Mouse (Mus musculus): ENCODE measurements around the gene Lmna.

The Lmna gene

DNA sequence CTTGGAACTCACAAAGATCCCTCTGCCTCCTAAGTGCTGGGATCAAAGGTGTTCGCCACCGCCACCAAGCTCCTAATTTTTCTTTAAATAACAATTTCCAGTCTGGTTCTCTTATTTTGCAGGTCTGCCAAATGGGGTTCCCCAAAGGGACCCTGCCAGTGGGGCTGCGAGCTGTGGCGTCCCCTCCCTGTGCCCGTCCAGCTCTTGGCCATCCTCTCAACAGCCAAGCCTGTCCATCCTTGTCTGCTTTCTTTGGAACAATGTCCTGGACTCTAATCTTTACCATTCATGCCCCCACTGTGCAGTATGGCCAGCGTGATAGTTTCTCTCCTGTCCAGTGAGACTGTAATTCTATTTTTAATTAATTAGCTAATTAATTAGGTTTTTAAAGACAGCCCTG is 11.4 kb upstream of the Lmna start:
- no peak for DNase-seq (ENCODE audit: low spot score in 2 of 2)

DNA sequence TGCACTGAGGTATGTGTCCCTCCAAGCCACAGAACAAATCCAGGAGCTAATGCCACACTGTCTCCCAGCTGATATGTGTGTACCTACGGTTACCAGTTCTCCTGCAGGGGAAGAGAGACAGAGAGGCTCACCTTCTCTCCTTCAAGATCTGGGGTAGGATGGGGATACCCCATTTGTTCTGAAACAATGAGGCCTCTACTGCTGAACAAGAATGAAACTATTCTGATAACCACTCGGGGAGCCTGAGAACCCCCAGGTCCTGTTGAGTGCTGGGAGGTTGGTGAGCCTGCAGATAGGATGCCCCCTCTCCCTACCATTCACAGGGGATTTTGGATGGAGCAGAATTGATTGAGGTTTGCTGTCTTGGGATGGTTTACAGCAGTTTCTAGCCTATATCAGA is 10.3 kb upstream of the Lmna start:
- DNase-seq (ENCODE audit: low spot score in 2 of 2) = no peak

DNA sequence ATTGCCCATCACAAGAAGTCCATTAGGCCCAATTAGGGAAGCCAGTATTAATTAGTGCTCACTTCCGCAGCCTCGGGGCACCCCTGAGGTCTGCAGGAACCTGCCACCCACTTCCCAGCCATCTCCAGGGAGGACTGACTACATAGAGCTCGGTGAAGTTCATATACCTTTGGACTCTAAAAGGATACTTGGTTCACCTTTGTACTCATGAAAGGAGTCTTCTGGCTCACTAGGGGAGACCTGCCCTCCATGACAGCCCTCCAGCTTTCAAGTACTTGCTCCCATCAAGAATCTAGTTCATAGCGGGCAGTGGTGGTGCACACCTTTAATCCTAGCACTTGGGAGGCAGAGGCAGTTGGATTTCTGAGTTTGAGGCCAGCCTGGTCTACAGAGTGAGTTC is 8.7 kb upstream of the Lmna start:
- DNase-seq (ENCODE audit: low spot score in 2 of 2) = no peak

DNA sequence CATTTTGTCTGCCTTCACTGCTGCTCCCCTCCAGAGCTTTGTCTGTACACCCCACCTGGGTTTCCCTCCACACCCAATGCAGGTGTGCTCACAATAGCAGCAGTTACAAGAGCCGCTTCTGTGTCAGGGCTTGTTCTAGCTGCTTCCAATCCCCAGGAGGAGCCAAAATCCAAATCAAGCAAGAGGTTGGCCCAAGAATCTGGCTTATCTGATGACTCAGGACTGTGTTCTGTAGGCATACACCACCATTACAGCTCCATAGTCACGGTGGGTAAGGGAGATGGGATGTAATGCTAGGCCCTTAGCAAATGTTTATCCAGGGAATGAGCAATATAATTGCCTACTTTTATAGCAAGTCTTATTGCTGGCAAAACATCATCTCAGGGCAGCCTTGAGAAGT is 6.7 kb upstream of the Lmna start:
- DNase-seq (ENCODE audit: low spot score in 2 of 2) = no peak

DNA sequence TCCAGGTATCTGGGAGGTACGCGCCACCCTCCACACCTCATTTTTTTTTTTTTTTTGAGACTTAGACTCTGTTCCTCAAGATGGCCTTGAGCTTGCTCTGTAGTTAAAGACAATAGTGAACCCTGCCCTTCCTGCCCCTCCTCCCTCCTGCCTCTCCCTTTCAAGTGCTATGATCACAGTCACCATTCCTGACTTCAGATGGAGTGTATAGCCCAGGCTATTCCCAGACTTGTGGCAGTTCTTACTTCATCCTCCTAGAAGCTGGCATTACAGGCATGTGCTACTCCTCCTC is 5.3 kb upstream of the Lmna start:
- DNase-seq (ENCODE audit: low spot score in 2 of 2) = no peak

DNA sequence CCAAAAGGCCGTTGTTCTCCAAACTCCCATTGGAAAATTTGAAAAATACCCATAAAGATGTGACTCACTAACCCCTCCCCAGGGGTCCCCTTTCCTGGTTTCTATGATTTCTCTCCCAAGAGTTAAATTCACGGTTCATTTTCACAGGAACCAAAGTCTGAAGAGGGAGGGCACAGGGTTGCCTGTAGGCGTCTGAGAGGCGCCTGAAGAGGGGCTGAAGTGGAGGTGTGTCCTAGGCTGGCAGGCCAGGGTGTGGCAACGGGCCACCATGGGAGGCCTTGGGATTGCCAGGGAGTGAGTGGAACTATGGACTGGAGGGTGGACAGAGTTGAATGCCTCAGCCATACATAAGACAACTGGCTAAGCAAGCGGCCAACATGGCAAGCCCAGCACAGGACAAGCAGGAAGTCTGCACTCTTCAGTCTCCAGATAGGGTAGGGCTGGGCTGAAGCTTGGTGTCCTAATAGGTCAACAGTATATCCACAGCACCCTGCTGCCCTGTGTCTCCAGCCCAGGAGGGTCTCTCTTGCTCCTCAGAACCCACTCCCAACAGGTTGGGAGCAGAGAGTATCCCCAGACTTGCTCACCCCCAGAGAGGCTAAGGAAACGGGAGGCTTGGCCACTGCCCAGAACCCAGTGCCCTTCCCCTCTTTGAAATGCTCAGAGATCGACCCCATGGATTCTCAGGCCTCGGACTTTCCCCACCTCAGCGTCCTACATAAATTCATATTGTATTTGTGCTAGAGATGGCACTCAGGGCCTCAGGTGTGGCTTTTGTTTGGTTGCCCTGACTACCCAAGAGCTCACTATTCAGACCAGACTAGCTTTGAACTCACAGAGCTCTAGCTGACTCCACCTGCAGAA is 4.7 kb upstream of the Lmna start:
- DNase-seq (ENCODE audit: low spot score in 2 of 2) = no peak

DNA sequence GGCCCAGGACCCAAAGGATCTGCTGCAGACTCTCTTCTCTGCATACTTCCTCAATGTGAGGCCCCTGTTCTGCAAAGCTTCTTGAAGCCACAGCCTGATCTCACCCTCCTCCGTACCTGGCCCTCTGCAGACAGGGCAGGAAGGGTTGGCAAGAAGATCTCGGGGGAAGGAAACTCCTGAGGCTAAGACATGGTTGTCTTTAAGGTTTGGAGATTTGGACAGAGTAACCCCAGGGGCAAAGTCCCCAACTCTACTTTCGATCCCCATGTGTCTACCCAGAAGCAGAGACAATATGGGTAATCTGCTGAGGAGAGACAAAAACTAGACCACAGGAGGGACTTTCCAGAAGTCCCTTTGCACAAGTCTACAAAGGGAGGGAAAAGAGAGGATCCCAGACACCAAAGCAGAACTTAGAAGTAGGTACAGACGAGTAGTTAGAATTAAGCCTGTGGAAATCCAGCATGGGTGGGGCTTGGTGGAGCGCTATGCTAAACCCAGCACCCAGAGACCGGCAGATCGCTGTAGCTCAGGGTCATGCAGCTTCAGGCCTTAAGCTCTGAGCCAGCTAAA is 3.9 kb upstream of the Lmna start:
- DNase-seq (ENCODE audit: low spot score in 2 of 2) = no peak

DNA sequence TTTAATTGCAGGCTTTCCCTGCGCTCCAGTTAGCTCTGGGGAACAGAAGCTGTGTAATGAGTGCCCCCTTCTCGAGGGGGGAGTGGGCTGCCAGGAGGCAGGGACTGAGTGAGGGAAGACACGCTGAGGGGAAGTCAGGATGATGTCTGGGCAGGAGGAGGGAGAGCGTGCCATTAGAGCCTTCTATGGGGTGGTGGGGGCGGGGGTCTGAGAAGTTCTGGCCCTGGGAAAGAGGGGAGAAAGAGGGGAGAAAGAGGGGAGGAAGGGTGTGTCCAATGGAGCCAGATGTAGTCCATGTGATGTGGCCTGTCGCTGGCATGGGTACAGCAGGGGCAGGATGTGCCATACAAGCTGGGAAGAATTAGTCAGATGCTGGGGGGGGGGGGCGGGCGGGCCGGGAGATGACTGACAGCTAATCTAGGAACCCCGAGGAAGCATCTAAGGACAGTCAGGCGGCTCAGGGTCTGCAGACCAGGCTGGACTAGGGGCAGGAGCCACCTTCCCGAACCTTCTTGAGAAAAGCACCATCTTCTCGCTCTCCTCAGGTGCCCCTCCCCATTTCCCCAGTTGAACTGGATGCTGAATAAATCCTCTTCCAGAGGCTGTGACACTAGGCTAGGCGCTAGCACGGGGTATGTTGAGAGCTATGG is 3.3 kb upstream of the Lmna start:
- no peak for DNase-seq (ENCODE audit: low spot score in 2 of 2)

DNA sequence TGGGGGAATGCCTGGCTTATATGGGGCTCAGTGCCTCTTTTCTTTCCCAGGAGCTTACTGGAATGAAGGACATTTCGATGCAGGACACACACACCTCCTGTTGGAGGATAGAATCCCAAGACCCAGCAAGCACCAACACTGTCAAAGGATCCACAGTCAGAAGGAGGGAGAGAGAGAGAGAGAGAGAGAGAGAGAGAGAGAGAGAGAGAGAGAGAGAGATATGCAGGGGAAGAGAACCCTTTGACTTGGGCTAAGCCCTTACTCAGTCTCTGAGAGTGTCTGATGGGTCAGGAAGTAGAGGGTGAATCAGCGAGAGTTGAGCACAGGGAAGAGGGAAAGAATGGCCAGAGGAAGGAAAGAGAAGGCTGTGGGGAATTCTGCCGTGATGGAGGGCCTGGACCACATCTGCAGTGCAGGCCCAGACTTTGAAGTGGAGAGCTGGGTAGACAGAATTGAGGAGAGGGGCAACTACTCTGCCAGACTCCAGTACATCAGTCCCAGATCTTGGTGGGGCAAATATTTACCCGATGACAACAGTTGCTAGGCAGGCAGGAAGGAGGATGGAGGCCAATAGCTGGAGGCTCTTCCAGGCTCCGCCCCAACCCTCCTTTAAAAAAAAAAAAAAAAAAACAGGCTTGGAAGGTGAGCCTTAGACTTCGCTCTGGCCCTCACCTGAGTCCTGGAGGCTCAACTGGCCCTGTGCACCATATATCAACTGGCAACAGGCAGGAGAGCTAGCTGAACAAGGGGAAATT is 2.6 kb upstream of the Lmna start:
- DNase-seq (ENCODE audit: low spot score in 2 of 2) = no peak

DNA sequence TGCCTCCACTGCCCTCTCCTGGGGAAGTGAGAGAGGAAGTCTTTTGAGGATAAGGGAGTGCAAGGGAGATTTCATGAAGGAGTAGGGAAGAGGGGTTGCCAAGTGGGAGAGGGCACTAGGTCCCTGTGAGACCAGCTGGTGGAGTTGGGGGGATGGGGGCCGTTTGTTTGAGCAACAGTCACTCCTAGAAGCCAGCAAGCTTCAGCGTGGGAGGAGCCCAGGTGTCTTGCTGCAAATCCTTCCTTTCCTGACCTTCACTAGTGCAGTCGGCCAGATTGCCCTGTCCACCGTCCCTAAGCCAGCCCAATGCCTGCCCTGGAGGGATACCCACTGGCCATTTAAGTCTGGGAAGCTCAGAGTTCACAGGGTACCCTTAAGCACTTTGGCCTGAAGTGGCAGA is 1.8 kb upstream of the Lmna start:
- no peak for DNase-seq (ENCODE audit: low spot score in 2 of 2)

DNA sequence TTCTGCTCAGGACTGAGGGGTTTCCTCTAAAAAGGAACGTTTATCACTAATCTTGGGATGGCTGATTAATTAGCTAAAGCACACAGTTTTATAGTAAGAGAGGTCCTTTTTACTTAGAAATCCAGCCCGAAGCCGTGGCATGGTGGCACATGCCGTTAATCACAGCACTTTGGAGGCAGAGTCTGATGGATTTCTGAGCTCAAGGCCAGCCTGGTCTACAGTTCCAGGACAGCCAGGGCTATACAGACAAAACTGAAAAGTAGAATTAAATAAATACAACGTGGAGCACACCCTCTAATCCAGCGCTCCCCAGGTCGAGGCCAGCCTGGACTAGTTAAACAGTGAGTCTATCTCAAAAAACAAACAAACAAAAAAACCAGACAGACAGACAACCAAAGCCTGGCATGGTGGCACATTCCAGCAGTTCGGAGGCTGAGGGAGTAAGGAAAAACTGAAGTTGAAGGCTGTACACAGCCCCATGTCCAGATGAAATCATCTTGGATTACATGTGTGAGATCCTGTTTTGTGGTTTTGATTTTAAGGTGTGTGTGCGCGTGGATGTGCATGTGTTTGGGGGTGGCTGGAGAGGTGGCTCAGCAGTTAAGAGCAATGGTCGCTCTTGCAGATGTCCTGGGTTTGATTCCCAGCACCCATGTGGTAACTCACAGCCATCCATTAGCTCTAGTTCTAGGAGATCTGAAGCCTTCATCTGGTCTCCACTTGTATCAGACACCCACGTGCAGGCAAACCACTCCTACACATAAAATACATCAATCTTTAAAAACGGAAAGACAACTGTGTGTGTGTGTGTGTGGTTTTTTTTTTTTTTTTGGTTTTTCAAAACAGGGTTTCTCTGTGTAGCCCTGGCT is 899 bp upstream of the Lmna start:
- DNase-seq (ENCODE audit: low spot score in 2 of 2) = no peak

DNA sequence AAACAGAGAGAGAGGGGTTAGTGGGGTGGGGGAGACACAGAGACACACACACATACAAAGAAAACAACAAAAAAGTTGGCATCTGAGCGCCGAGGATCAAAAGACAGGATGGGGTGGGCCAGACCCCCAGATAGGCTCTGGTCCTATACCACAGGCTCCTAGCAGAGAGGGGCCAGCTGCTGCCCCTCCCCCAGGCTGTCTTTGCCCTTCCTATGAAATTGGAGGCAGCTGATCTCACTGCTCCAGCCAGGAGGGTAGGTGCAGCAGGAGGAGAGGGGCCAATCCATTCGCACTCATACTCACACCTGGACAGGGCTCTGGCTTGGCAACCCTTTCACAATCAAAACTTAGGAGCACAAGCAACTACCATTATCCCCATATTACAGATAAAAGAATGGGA is 506 bp downstream of the Lmna start:
- DNase-seq (ENCODE audit: low spot score in 2 of 2) = no peak

DNA sequence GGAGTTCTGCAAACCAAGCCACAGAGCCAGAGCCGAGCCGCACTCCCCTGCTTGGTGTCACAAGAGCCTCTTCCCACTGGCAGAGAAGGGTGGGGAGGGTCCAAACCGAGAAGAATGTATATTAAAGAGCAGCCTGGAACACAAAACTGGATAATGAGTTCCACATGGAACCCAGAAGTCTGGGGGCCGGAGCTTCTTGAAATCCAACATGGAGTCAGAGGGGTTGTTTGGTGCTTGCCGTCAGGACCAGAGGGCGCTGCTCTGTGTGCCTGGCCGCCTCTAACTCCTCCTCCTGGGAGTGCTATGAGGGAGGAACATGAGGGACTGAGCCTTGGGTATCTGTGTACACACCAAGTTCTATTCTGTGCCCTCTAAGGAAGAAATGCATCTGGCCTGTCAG is 4.0 kb downstream of the Lmna start:
- no peak for DNase-seq (ENCODE audit: low spot score in 2 of 2)

DNA sequence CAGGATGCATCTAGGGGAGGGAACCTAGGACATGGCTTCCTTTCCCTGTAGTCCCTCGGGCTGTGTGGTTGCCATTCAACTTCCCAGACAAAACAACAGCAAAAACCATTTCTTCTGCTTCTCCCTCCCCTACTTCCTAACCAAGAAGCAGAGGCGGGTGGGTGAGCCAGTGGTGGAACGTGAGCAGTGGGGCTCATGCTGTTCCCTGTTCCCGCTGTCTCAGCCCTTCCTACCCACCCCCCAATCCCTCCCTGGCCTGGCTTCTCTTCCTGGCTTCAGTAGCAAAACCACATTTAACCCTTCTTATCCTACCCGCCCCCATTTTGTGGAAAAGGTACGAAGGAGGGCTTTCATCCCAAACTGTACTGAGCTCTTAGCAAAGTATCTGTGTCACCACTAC is 4.7 kb downstream of the Lmna start:
- DNase-seq (ENCODE audit: low spot score in 2 of 2) = no peak

DNA sequence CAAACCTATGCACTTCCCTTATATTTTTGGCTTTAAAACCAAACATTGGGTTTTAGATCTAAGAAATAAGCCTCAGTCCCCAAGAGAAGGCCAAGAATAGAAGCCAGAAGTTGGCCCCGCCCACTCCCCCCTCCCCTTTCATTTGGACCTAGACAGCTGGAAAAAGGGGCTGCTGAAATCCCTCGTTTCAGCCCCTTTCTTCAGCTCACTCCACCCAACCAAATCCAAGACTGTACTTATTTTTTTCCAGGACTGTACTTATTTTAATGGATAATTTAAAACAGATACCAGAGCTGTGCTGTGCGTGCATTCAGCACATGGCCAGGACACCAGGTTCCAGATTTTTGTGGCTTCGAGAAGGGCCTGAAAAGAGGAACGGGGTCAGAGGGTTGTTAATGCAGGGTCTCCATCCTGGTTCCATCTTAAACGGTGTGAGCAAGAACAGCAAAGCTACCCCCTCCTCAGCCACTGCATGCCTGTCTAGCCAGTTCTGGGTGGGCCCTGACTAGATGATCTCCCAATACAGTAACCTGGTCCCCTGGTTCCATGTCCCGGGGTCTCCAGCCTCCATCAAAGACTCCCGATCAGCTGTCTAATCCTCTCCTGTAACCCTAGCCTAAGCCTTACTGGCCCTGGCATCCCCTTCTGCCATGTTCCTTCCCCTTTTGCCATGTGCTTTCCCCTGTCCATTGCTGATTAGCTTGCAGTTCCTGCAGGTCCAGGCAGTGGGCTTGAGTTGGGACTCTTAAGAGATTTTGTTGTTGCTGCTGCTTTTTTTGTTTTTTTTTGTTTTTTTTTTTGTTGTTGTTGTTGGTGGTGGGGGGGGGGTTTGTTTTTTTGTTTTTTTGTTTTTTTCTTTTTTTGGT is 5.6 kb downstream of the Lmna start:
- DNase-seq (ENCODE audit: low spot score in 2 of 2) = no peak

DNA sequence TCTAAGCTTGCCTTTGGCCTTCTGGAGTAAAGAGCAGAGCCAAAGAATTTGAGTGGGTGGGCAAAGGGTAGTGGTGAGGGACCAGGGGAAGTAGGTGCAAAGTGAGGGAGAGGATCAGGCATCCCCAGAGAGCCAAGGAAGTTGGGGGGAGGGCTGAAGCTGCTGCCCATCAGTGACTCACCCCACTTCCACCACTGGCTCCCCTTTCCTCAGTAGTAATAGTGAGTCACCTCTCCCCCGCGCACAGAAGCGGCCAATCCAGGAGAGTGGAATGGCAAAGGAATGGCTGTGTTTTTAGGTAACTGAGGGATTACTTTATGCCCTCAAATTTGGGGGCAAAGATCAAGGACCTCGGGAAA is 6.3 kb downstream of the Lmna start:
- no peak for DNase-seq (ENCODE audit: low spot score in 2 of 2)

DNA sequence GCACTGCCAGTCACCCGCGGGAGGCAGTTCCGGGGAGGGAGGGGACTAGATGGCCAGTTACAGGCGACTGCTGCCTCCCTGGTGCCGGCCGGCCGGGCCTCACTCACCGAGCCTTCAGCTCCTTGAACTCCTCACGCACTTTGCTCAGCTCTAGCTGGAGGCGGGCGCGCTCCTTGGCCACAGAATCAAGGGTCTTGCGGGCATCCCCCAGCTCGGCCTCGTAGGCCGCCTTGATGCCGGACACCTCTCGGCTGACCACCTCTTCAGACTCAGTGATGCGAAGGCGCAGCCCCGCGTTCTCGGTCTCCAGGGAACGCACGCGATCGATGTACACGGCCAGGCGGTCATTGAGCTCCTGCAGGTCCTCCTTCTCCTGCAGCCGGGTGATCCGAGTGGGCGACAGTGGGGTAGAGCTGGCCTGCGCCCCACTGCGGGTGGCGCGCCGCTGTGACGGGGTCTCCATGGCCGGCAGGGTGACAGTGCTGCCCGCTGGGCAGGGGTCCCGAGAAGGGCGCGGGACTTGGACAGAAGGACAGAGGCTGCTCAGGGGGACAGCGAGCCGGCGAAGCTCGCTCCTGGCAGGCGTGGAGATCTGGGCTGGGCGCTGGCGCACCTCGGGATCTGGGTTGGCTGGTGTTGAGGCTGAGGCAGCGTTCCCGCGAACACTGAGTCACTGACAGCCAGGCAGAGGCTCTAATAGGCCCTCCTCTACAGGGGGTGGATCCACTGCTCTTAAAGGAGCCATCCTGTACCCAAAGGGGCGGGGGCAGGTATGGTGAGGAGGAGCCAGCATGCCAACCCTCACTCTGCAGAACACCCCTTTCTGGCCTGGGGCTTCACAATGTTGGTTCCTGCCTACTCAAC is 6.9 kb downstream of the Lmna start:
- DNase-seq (ENCODE audit: low spot score in 2 of 2) = peak; percentile 70 to 73

DNA sequence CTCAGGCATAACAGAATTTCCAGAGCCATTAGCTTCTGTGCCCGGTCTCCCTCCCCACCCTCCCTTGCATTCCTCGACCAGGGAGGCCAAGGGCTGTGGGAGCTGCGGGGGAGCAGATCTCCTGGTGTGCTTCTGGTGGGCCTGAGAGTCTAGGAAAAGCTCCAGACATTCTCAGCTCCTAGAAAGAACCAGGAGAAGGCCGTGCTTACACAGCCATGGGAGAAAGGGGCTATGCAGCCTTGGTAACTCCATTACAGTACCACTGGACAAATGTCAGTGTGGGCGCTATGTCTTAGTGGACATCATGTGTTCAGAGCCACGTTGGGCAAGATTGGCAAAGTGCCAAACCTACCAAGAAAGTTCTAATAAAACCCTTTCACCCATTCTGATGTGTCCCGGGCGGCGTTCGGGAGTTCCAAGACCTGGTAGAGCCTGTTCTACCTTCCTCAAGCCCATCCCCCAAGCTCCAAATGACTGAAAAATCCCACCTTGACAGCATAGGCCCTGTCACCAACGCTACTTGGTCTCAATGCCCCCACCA is 7.7 kb downstream of the Lmna start:
- no peak for DNase-seq (ENCODE audit: low spot score in 2 of 2)

DNA sequence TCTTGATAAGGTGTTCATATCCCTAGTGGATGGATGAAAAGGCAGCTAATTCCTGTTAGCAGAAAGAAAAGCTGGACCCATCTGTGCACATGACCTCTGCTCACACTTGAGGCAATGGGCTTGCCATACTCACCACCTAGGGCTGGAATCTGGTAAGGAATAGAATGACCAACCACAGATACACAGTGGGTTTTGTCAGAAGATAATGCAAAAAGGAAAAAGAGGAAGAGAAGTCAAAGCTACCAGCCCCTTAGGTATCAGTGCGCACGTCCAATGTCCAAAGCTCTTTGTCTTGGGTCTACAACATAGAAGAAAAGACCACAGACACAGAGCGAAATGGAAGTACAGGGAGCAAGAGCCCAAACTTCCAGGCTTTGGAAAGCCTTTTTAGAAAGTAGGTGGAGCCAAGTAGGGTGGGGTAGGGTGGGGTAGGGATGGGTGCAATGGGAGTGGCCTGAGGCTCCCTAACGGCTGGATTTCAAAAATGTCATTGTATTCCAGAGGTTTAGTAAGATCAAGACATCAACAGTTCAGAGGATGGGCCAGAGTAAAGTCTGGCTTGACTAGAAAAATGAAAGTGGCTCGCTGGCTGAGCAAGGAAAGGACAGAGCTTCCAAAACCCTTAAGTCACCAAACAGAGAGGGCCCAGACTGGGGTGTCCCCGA is 8.3 kb downstream of the Lmna start:
- DNase-seq (ENCODE audit: low spot score in 2 of 2) = no peak
